Mouse (Mus musculus) limb, embryonic 13.5 days (tissue): ENCODE results near the gene Sftpd. TPM values are rescaled to one million over a fixed set of nuclear protein-coding genes. Genes with fewer than 3 reads are reported as not detected.

ENCODE experiments used
- ATAC-seq: fragments of 200-750 bp; cut with Nextera tagmentation; 2 replicates; pipeline ENCODE4 v1.8.0; 2017; ENCODE audit warnings: low read depth, moderate number of reproducible peaks, moderate TSS enrichment; ENCODE audit not compliant: low FRiP score
- H3K27ac ChIP-seq: fragments of 300-500 bp; sonication (generic); 2 replicates; pipeline ENCODE4 v1.5.1; 2015; ENCODE audit warnings: inconsistent platforms, mild to moderate bottlenecking, moderate library complexity
- H3K27me3 ChIP-seq: fragments of 300-500 bp; sonication (generic); 2 replicates; pipeline ENCODE4 v1.6.1; 2015; ENCODE audit warnings: mild to moderate bottlenecking, inconsistent platforms
- H3K36me3 ChIP-seq: fragments of 300-500 bp; sonication (generic); 2 replicates; pipeline ENCODE4 v1.6.1; 2015; ENCODE audit warnings: inconsistent platforms, mild to moderate bottlenecking, moderate library complexity
- H3K4me1 ChIP-seq: fragments of 300-500 bp; sonication (generic); 2 replicates; pipeline ENCODE4 v1.6.1; 2015; ENCODE audit warnings: inconsistent platforms
- H3K4me2 ChIP-seq: fragments of 300-500 bp; sonication (generic); replicated peaks from 2 replicates; pipeline ENCODE4 v1.6.1; 2015; ENCODE audit warnings: inconsistent platforms, mild to moderate bottlenecking, moderate library complexity
- H3K4me3 ChIP-seq: fragments of 300-500 bp; sonication (generic); 2 replicates; pipeline ENCODE4 v1.5.1; 2015; ENCODE audit warnings: moderate library complexity, mild to moderate bottlenecking, inconsistent platforms
- H3K9ac ChIP-seq: fragments of 300-500 bp; sonication (generic); 2 replicates; pipeline ENCODE4 v1.6.1; 2015; ENCODE audit warnings: mild to moderate bottlenecking, inconsistent platforms
- H3K9me3 ChIP-seq: fragments of 300-500 bp; sonication (generic); 2 replicates; pipeline ENCODE4 v1.6.1; 2016; ENCODE audit warnings: inconsistent platforms
- WGBS: fragments of 180-500 bp; shearing (Covaris S2); methylation state at CpG from one replicate; pipeline ENCODE4 v1.1.7; 2015; 5-methylcytosine and 5-hydroxymethylcytosine counted together
- polyA plus RNA-seq: library from polyadenylated mRNA; unstranded; fragments of >200 nt; fragmentation: Nextera tagmentation; extraction: Ambion mirVana; gene quantifications from 2 replicates; pipeline ENCODE4 v1.2.1, GENCODE M21; 2015

Sftpd gene
- polyA plus RNA-seq, 1 experiment from 2014 or later: not detected

DNA sequence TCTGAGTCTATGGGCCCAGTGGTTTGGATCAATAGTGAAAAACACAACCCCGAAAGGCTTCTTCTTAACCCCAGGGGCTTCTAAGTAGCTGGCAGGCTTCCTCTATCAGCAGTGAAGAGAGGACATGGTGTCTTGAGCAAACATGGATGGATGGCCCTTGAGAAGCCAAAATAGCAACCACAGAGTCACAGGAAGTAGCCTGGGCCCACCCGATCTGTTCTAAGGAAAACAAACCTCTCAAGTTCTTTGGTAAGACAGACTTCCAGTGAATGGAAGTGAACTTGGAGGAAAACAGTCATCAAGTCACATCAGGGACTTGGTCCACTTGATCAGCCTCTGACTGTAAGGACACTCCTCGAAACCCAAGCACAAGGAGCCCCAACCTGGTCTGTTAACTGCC, 38.0 kb downstream of the Sftpd start:
- Histone ChIP-seq H3K27ac (no peak overlapping the region), H3K9me3 (no peaks in the 10 kb centered on the region), H3K4me1 (no peaks in the 10 kb centered on the region), H3K27me3 (no peaks in the 10 kb centered on the region), H3K4me3 (no peak overlapping the region), H3K36me3 (no peaks in the 10 kb centered on the region), H3K4me2 (no peak overlapping the region), H3K9ac (no peak overlapping the region)
- 79% methylated on average over 3 of the region's 3 CpGs for WGBS
- ATAC-seq: no peak

- Histone ChIP-seq H3K27me3 (no peaks in the 10 kb centered on the region), H3K36me3 (no peaks in the 10 kb centered on the region), H3K27ac (no peak overlapping the region), H3K4me1 (no peaks in the 10 kb centered on the region), H3K4me2 (no peak overlapping the region), H3K4me3 (no peak overlapping the region), H3K9me3 (no peaks in the 10 kb centered on the region), H3K9ac (no peak overlapping the region)
- 67% methylated on average over 6 of the region's 6 CpGs for WGBS
- no peak for ATAC-seq
Observed at GRCm38 (mm10) chr14:41146035-41146434, 38.9 kb downstream of the Sftpd start.

- no peaks in the 10 kb centered on the region for H3K9me3 ChIP-seq
- no peak for ATAC-seq
- 88% methylated on average over 1 of the region's 1 CpGs for WGBS
- no peak overlapping the region for H3K9ac ChIP-seq
- no peaks in the 10 kb centered on the region for H3K4me1 ChIP-seq
- no peaks in the 10 kb centered on the region for H3K36me3 ChIP-seq
- H3K27ac ChIP-seq: no peak overlapping the region
- no peak overlapping the region for H3K4me2 ChIP-seq
- no peaks in the 10 kb centered on the region for H3K27me3 ChIP-seq
- no peak overlapping the region for H3K4me3 ChIP-seq
Observed at GRCm38 (mm10) chr14:41140686-41141085, 44.3 kb downstream of the Sftpd start.

- Histone ChIP-seq H3K9me3 (no peaks in the 10 kb centered on the region), H3K36me3 (no peaks in the 10 kb centered on the region), H3K9ac (no peak overlapping the region), H3K4me2 (no peak overlapping the region), H3K27me3 (no peaks in the 10 kb centered on the region), H3K4me1 (no peaks in the 10 kb centered on the region), H3K27ac (no peak overlapping the region), H3K4me3 (no peak overlapping the region)
- no peak for ATAC-seq
Observed at GRCm38 (mm10) chr14:41137006-41137405, 47.9 kb downstream of the Sftpd start.

- 82% methylated on average over 7 of the region's 7 CpGs for WGBS
- H3K9ac ChIP-seq: no peak within 1 kb of the TSS
- H3K9me3 ChIP-seq: no peaks in the 10 kb centered on the region
- no peak within 1 kb of the TSS for H3K27ac ChIP-seq
- H3K4me3 ChIP-seq: no peak within 1 kb of the TSS
- no peaks in the 10 kb centered on the region for H3K4me1 ChIP-seq
- H3K36me3 ChIP-seq: no peaks in the 10 kb centered on the region
- H3K27me3 ChIP-seq: no peaks in the 10 kb centered on the region
- ATAC-seq: no peak
- H3K4me2 ChIP-seq: no peak within 1 kb of the TSS
Observed at GRCm38 (mm10) chr14:41131540-41131939, 53.4 kb downstream of the Sftpd start, which contains the start of gene Sftpa1. Sftpa1 (plus strand) TSS chr14:41131782.

DNA sequence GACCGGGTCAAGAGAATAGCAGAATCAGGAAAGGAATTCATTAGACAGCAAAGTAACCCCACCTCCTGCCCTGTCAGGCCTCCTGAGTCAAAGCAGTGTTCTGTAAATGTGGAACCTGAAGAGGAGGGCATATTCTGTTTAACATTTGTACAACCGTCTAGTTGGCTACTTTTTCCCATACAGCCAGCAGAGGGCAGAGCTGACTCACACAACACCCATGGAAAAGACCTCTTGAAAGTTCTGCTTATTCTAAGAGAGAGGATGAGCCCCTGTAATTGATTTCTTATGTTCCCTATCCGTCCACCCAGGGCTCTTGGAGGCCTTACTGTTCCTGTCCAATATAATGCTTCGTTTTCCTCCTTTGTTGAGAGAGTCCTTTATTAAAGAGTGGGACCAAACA, 57.0 kb downstream of the Sftpd start:
- no peak overlapping the region for H3K27ac ChIP-seq
- peak; percentile 19; the same call in 1 of the 2 replicates for ATAC-seq
- H3K36me3 ChIP-seq: no peaks in the 10 kb centered on the region
- H3K4me3 ChIP-seq: no peak overlapping the region
- WGBS: 18% methylated on average over 4 of the region's 4 CpGs
- no peak overlapping the region for H3K9ac ChIP-seq
- no peak overlapping the region for H3K4me2 ChIP-seq
- no peaks in the 10 kb centered on the region for H3K9me3 ChIP-seq
- no peaks in the 10 kb centered on the region for H3K27me3 ChIP-seq
- H3K4me1 ChIP-seq: no peaks in the 10 kb centered on the region

DNA sequence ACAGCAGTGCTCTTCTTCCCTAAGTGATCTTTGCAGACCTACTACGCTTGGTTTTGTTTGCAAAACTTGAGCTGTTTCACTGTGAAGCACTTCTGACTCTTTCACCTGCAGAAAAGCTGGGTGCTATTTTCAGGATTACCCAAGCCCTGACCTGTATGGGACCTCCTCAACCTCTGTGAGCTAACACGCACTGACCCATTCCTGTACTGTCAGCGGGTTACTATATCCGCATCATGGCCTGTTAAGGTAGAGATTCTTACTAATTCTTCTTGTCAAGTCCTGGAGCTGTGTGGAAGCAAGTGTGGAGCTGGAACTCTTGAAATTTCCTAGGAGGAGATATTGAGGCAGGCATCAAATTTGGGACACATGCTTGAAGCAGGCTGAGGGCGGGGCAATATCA, 60.3 kb downstream of the Sftpd start:
- ATAC-seq: no peak
- Histone ChIP-seq H3K4me3 (no peak overlapping the region), H3K4me1 (no peaks in the 10 kb centered on the region), H3K4me2 (no peak overlapping the region), H3K27me3 (no peaks in the 10 kb centered on the region), H3K27ac (no peak overlapping the region), H3K9ac (no peak overlapping the region), H3K36me3 (no peaks in the 10 kb centered on the region), H3K9me3 (no peaks in the 10 kb centered on the region)
- WGBS: 86% methylated on average over 5 of the region's 5 CpGs

Other genes with a start within 250 kb of the Sftpd start
- gene Tspan14, start 218.3 kb downstream of the Sftpd start, polyA plus RNA-seq: 68.4 and 68.7 TPM in 2 replicates
- 39.3 and 41.6 TPM in 2 replicates for gene Fam213a, start 171.4 kb downstream of the Sftpd start, polyA plus RNA-seq
- gene Dydc2, start 115.9 kb downstream of the Sftpd start, polyA plus RNA-seq: not detected in 2 replicates
- not detected in 2 replicates for gene Dydc1, start 112.2 kb downstream of the Sftpd start, polyA plus RNA-seq
- gene Mat1a, start 80.1 kb downstream of the Sftpd start, polyA plus RNA-seq: not detected in 2 replicates
- gene Sftpa1, start 53.4 kb downstream of the Sftpd start, polyA plus RNA-seq: not detected in 2 replicates
- gene Mbl1, start 33.7 kb downstream of the Sftpd start, polyA plus RNA-seq: not detected in 2 replicates
- 0.10 and 0.27 TPM in 2 replicates for gene Gm2832, start 93.7 kb upstream of the Sftpd start, polyA plus RNA-seq
- not detected in 2 replicates for gene Gm5798, start 163.5 kb upstream of the Sftpd start, polyA plus RNA-seq
- gene Gm7945, start 201.2 kb upstream of the Sftpd start, polyA plus RNA-seq: not detected in 2 replicates
- not detected in 2 replicates for gene Gm6482, start 223.1 kb upstream of the Sftpd start, polyA plus RNA-seq